Mouse (Mus musculus): Measurements from ENCODE around the gene Gm10160.

GRCm38 (mm10) chr7:81858236-81858635, 2.6 kb upstream of the Gm10160 start:
- TF ChIP-seq CTCF (IDR thresholded peaks at IDR 0.05; ENCODE audit: low read depth, low read length): no peak
- no peak for TF ChIP-seq GATA1 (IDR thresholded peaks at IDR 0.05; ENCODE audit: borderline replicate concordance, low read length)
- TF ChIP-seq TAL1 (conservative IDR thresholded peaks at IDR 0.05; ENCODE audit: low read depth, low read length): no peak
- no peak for TF ChIP-seq POLR2AphosphoS5 (IDR thresholded peaks at IDR 0.05; ENCODE audit: insufficient replicate concordance, low read depth, low read length)

All from G1E (cell line).